Mouse (Mus musculus) kidney, postnatal 4 days (tissue): ENCODE data around the gene Lin54.

ENCODE experiments used
- DNase-seq, 2 experiments: peaks; one replicate each; pipeline ENCODE4 v3.0.0; 2021; ENCODE audit warnings: mixed read lengths in 2 of 2

Gene Lin54

GRCm38 (mm10) chr5:100500458-100500961 lies at the start of gene Lin54:
TSS of gene Lin54 (minus strand) at chr5:100500639.
- peak; percentile 91 to 94 for DNase-seq

- DNase-seq = no peak
Observed at GRCm38 (mm10) chr5:100550151-100550550, 49.7 kb upstream of the Lin54 start.

DNA sequence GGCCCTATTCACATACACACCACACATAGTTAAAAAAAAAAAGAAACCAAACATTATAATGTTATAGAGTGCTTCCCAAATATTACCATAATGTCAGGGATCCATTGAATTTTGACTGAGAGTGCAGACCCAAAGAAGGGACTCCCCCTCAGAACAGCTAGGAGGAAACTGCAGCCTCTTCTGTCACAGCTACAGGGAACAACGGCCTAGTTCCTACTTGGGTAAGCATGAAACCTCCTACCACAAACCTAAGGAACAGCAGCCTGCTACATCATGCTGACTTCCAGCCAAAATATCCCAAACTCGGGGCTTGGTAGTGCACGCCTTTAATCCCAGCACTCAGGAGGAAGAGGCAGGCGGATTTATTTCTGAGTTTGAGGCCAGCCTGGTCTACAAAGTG lies 48.9 kb upstream of the Lin54 start:
- DNase-seq = no peak

- no peak for DNase-seq
Observed at GRCm38 (mm10) chr5:100548236-100548635, 47.8 kb upstream of the Lin54 start.

DNA sequence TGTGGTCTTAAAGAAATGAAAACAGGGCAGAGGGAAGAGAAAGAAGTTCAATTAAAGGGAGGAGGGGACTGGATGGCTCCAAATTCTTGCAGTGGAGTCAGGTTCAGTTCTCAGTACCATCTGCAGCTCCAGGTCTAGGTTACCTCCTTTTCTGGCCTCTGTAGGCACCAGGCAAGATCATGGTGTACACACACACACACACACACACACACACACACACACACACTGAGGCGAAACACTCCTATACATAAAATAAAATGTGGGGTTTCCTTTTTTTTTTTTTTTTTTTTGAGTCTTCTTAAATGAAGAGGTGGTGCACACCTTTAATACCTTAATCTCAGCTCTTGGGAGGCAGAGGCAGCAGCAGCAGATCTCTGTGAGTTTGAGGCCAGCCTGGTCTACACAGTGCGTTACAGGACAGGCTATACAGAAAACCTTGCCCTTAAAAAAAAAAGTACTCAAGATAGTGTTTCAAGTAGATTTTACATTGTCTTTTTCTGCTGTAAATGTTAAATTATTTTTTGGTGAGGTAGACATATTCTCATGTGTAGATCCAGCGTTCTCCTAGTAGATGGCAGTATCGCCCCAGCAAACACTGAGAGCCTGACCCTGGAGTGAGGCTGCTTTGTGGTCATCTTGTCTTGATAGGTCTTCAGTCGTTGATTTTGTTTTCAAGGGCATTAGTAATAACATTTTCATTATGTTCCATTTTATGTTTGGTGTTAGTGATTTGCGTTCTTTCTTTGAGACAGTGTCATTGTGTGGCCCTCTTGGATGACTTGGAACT lies 46.0 kb upstream of the Lin54 start:
- DNase-seq = peak; percentile 50 to 55

DNA sequence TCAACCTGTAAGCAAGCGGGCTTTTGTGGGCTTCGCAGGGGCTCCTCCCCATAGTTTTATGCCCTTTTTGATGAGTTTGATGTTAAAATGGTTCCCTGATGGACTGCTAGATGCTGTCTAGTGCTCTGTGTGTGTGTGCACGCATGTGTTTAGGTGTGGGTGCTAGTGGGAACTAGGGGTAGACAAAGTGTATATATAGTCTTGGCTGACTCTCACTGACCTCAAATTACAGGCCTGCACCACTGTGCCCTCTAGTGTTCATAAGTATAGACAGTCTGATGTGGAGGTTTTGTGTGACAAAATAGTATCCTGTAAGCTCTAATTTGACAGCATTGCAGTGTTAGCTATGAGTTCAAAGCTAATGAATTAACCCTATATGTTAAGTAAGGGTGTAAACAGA lies 36.2 kb upstream of the Lin54 start:
- DNase-seq = peak; percentile 24 to 42

- no peak for DNase-seq
Observed at GRCm38 (mm10) chr5:100535826-100536225, 35.4 kb upstream of the Lin54 start.

DNA sequence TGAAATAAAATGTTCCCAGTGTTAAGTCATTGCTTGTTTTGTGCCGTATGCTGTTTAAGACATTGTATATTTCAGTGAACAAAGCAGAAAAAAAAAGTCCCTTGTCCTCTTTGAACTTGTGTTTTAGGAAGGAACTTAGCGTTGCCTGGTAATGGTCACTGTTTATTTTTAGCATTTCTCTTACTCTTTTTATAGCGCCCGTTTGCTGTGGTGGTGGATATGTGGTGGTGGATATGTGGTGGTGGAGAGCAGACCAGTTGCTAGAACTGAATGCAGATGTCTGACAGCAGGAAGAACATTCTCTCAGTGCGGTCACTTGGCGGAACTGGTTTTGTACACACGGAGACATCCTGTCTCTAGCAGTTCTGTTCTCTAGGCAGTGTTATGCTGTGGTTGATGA lies 25.7 kb upstream of the Lin54 start:
- peak in 1 of 2 experiments; percentile 16 for DNase-seq

DNA sequence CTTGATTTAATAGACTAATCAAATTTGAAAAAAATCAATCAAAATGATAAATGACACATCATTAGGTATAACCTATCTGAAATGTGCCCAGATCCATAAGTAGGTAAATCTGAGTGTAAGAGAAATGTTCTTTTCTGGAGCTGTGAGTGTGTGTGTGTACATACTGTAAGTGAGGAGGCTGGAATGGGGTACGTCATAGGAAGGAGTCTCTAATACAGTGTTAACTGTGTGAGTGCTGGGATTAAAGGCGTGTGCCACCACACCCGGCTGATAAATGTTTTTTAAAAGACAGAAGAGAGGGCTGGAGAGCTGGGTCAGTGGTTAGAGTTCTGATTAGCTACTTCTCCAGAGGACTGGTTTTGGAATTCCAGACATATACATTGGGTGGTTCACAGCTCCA lies 25.2 kb upstream of the Lin54 start:
- DNase-seq = no peak

GRCm38 (mm10) chr5:100524921-100525320 lies 24.5 kb upstream of the Lin54 start:
- DNase-seq = no peak

- DNase-seq = no peak
Observed at GRCm38 (mm10) chr5:100523331-100523730, 22.9 kb upstream of the Lin54 start.

- no peak for DNase-seq
Observed at GRCm38 (mm10) chr5:100520223-100520622, 19.8 kb upstream of the Lin54 start.

- no peak for DNase-seq
Observed at GRCm38 (mm10) chr5:100519027-100519411, 18.6 kb upstream of the Lin54 start.

DNA sequence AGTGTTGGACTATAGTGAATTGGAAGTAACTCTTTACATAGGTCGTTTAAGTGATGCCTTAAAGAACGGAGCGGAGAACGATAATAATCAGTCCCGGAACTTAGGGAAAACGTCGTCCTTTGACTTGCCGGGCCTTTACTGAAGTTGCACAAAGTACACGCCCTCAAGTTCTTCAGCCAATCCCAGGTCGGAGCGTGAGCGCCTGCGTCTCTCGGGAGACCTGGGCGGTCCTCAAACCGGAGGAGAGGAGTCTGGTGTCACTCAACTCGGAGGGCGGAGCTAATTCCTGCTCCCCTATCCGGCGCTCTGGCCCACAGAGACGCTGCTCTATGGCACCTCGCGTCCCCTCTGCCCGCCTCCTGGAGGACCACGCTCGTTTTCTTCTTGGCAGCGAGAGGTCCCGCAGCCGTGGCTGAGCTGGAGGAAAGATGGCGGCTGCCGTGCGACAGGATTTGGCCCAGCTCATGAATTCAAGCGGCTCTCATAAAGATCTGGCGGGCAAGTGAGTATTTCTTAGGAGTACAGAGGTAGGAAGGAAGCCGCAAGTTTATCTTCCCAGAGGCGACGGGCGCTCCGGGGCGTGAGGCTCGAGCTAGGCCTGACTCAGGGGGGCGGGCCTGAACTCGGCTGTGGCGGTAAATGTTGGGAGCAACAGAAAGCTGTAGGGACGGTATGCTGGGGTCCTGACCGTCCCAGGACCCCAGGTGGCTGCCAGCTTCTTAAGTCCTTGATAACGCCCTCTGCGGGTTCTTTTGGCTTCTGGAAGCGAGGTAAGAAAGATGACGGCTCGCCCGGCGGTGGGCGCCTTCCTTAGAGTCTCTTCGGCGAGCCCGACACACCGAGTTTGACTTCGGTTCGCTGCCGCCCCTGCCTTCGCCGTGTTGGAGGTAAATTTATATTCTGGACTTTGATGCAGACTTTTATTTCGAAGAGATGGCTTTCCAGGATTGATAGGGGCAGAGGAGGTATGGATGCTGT lies 17.9 kb upstream of the Lin54 start, which contains the start of gene Cops4:
Gene Cops4, plus strand, starts transcription at position 261 of the 978 bp plus-strand sequence.
- DNase-seq = peak; percentile 97 to 98

DNA sequence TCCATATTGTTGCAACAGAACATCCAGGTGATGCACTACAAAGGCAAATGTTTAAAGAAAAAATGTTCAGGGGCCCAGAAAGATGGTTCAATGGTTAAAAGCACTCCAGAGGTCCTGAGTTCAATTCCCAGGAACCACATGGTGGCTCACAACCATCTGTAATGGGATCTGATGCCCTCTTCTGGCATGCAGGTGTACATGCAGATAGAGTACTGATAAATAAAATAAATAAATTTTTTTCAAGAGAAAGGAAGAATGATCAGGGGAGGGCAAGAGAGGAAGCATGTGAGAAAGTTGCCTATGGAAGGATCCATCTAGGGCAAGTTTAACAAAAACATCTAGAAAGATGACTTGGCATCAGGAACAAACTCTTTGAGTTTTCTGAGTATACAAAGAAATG lies 12.1 kb upstream of the Lin54 start:
- no peak for DNase-seq

- no peak for DNase-seq
Observed at GRCm38 (mm10) chr5:100509247-100509646, 8.8 kb upstream of the Lin54 start.

- no peak for DNase-seq
Observed at GRCm38 (mm10) chr5:100501267-100501666, 828 bp upstream of the Lin54 start.

- DNase-seq = peak; percentile 53 to 69
Observed at GRCm38 (mm10) chr5:100499831-100500304, 571 bp downstream of the Lin54 start.

- no peak for DNase-seq
Observed at GRCm38 (mm10) chr5:100499243-100499642, 1.2 kb downstream of the Lin54 start.

- DNase-seq = peak; percentile 84 to 91
Observed at GRCm38 (mm10) chr5:100498436-100499180, 1.8 kb downstream of the Lin54 start.

DNA sequence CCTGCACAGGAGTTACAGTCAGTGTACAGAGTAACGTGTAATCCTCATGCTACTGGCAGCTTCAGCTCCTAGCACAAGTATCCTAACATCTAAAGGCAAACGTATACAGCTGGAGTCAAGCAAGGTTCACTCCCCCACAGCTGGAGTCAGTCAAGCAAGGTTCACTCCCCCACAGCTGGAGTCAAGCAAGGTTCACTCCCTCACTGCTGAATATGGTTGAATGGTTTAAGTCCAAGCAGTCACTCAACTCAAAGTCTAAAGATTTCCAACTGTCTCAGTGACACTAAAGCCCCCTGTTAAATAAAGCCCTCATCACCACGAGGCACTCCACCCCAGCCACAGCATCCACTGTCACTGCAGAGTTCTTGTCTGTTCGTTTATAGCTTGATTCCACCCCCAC lies 8.7 kb downstream of the Lin54 start:
- DNase-seq = peak; percentile 43 to 58

GRCm38 (mm10) chr5:100489340-100489739 lies 11.1 kb downstream of the Lin54 start:
- DNase-seq = no peak
